Mouse (Mus musculus) intestine, embryonic 16.5 days (tissue): ENCODE results near the gene Sp9. TPM values are rescaled to one million over a fixed set of nuclear protein-coding genes. Genes with fewer than 3 reads are reported as not detected.

Experiments used
- ATAC-seq: fragments of 200-750 bp; cut with Nextera tagmentation; 2 replicates; pipeline ENCODE4 v1.8.0; 2017; ENCODE audit warnings: moderate TSS enrichment, moderate library complexity
- H3K27ac ChIP-seq: fragments of 300-500 bp; sonication (generic); 2 replicates; pipeline ENCODE4 v1.5.1; 2014; ENCODE audit warnings: mild to moderate bottlenecking, low read length
- H3K27me3 ChIP-seq: fragments of 300-500 bp; sonication (generic); replicated peaks from 2 replicates; pipeline ENCODE4 v1.6.1; 2014; ENCODE audit warnings: low read length, control low read depth, mixed read lengths; ENCODE audit not compliant: control insufficient read depth, insufficient read depth
- H3K36me3 ChIP-seq: fragments of 300-500 bp; sonication (generic); 2 replicates; pipeline ENCODE4 v1.6.1; 2014; ENCODE audit warnings: low read length, control low read depth; ENCODE audit not compliant: control insufficient read depth, insufficient read depth
- H3K4me1 ChIP-seq: fragments of 300-500 bp; sonication (generic); 2 replicates; pipeline ENCODE4 v1.6.1; 2014; ENCODE audit warnings: low read length, control low read depth, mixed read lengths; ENCODE audit not compliant: control insufficient read depth, insufficient read depth
- H3K4me2 ChIP-seq: fragments of 300-500 bp; sonication (generic); 2 replicates; pipeline ENCODE4 v1.6.1; 2014; ENCODE audit warnings: low read depth, low read length, control low read depth
- H3K4me3 ChIP-seq: fragments of 300-500 bp; sonication (generic); 2 replicates; pipeline ENCODE4 v1.5.1; 2014; ENCODE audit warnings: mild to moderate bottlenecking, low read length
- H3K9ac ChIP-seq: fragments of 300-500 bp; sonication (generic); 2 replicates; pipeline ENCODE4 v1.6.1; 2014; ENCODE audit warnings: low read depth, low read length
- H3K9me3 ChIP-seq: fragments of 300-500 bp; sonication (generic); 2 replicates; pipeline ENCODE4 v1.6.1; 2016; ENCODE audit warnings: low read length, control low read depth; ENCODE audit not compliant: control insufficient read depth
- WGBS: fragments of 180-500 bp; shearing (Covaris S2); extraction: QIAGEN DNeasy Blood & Tissue Kit; methylation state at CpG from one replicate; pipeline ENCODE4 v1.1.7; 2014; 5-methylcytosine and 5-hydroxymethylcytosine counted together
- polyA plus RNA-seq: library from polyadenylated mRNA; unstranded; fragments of >200 nt; fragmentation: Nextera tagmentation; extraction: Ambion mirVana; gene quantifications from 2 replicates; pipeline ENCODE4 v1.2.1, GENCODE M21; 2015

The Sp9 gene
- not detected in 2 replicates for polyA plus RNA-seq

DNA sequence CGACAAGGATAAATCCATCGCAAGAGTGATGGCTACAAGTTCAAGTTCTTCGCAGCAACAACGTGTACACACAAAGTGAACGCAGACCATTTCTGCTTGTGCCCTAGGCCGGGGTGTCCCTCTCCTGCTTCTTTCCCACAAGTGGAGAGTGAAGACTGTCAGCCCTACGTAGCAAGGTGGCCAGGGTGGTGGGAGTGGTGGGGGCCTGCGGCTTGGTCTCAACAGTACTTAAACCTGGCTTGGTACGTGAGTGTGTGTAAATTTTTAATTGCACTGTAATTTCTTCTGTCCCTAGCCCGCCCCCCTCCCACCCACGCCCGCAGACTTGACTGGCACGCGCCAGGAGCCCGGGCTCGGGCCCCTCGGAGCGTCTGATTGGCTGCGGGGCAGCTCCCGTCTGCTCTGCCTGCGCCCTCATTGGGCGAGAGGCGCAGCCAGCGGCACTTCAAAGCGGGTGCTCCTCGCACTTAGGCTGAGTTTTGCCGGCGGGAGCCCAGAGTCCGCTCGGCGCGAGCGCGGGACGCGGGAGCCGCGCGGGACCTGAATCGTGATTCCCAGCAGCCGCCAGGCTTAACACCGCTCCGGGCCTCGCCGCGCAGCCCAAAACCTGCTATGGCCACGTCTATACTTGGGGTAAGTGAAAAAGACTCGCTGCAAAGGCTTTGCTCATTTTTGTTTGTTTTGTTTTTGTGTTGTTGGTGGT lies at the start of gene Sp9:
Gene Sp9 (plus strand): TSS at position 467 of the 703 bp plus-strand sequence.
- ATAC-seq, result 0 out of 2 replicates have a peak, but pooled peaks have one; percentile 14
- Histone ChIP-seq H3K4me1 (peaks cover 27% of the 10 kb centered on the region), H3K9me3 (no peaks in the 10 kb centered on the region)

DNA sequence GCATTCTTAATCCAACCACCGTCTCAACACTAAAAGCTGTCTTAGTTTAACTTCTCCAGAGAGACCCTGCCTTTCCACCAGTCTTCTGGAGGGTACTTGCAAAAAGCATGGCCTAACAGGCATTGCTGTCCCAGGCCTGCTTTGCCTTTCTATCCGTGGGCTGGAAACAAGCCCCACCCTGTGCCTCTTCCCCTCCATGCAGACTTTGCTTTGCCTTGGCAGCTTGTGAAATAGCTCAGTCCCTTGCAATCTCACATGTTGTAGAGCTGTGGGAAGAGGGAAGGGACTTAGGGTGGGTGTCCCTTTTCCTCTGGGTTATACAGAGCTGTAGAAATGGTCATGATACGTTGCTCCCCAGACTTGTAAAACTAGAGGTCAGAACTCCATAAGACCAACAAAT lies 40.6 kb upstream of the Sp9 start:
- no peaks in the 10 kb centered on the region for H3K4me1 ChIP-seq
- no peak for ATAC-seq
- H3K9ac ChIP-seq, result no peak overlapping the region
- H3K27me3 ChIP-seq, result no peaks in the 10 kb centered on the region
- H3K4me2 ChIP-seq, result no peak overlapping the region
- no peaks in the 10 kb centered on the region for H3K9me3 ChIP-seq
- no peak overlapping the region for H3K4me3 ChIP-seq
- 54% methylated on average over 3 of the region's 3 CpGs for WGBS
- no peaks in the 10 kb centered on the region for H3K36me3 ChIP-seq
- no peak overlapping the region for H3K27ac ChIP-seq

More for the DNA sequence above, at the start of gene Sp9:
- under 1% methylated on average over 47 of the region's 48 CpGs for WGBS
- H3K36me3 ChIP-seq, result no peaks in the 10 kb centered on the region
- H3K9ac ChIP-seq, result no peak within 1 kb of the TSS; the same call in 1 of the 2 replicates
- no peak within 1 kb of the TSS for H3K27ac ChIP-seq
- peak within 1 kb of the TSS; percentile 42 for H3K4me3 ChIP-seq
- peaks cover 70% of the 10 kb centered on the region for H3K27me3 ChIP-seq
- peak within 1 kb of the TSS; percentile 69 for H3K4me2 ChIP-seq

DNA sequence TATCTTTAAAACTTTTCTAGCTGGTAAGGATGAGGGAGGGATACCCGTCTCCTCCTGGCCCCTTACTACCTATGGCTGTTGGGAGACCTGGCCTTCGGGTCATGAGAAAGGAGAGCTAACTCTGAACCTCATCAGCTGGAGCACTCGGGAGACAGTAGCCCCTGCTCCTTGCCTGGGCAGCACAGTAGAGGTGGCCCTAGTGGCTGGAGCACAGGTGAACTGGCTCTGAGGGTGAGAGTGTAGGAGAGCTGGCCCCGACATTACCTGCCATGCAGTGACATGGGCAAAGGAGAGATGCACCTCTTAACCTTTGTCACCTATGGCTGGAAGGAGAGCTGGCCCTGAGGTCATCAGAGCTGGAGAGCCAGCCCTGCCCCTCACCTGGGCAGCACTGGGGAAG lies 30.4 kb upstream of the Sp9 start:
- Histone ChIP-seq H3K36me3 (no peaks in the 10 kb centered on the region), H3K27ac (no peak overlapping the region), H3K9me3 (no peaks in the 10 kb centered on the region), H3K4me2 (no peak overlapping the region), H3K4me3 (no peak overlapping the region), H3K27me3 (no peaks in the 10 kb centered on the region), H3K4me1 (no peaks in the 10 kb centered on the region), H3K9ac (no peak overlapping the region)
- no peak for ATAC-seq
- 87% methylated on average over 4 of the region's 4 CpGs for WGBS

DNA sequence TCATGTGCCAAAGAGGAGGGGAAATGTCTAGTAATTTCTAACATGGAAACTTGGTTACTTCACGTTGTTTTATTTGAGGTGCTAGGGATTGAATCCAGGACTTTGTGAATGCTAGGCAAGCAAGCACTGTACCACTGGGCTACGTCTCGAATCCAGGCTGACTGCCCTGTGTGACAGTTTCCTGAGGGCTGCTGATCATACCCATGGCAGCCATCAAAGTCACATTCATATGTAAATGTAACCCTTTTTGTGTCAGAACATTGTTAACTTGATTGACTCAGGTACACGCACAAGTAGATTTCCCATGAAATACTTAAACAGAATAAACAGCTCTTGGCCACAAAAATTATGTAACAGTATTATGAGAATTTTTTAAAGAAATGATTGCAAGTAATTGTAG lies 23.0 kb upstream of the Sp9 start:
- 82% methylated on average over 4 of the region's 4 CpGs for WGBS
- H3K4me1 ChIP-seq, result no peaks in the 10 kb centered on the region
- H3K4me2 ChIP-seq, result no peak overlapping the region
- no peak overlapping the region for H3K9ac ChIP-seq
- no peak for ATAC-seq
- H3K9me3 ChIP-seq, result peaks cover 5% of the 10 kb centered on the region; the same call in 1 of the 2 replicates
- no peaks in the 10 kb centered on the region for H3K36me3 ChIP-seq
- H3K4me3 ChIP-seq, result no peak overlapping the region
- no peak overlapping the region for H3K27ac ChIP-seq
- no peaks in the 10 kb centered on the region for H3K27me3 ChIP-seq

DNA sequence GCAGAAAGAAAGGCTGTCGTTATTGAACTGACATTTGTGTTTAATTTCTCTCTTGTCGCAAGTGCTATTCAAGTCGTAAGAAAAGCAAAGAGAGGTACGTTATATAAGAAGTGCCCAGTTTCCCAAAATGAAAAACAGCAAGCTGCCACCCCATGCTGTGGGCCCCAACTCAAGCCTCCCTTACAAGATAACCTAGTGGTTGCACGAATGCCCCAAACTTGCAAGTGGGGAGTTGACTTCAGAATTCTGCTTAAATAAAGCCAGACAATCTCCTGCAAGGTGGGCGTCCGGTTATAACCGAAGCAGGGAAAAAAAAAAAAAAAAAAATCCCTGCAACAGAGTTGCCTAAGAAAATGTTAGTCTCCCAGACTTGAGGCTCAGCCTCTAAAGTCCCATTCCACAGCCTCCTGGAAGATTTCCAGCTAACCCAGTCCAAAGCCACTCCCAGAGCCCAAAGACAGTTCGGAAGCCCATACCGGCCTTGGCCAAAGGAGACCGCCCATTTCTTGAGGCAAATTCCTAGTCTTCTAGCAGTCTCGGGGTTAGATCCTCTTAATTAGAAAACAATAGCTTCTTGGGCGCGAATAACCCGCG lies 8.5 kb upstream of the Sp9 start:
- ATAC-seq, result no peak
- peaks cover 12% of the 10 kb centered on the region; the same call in 1 of the 2 replicates for H3K4me1 ChIP-seq
- no peak overlapping the region for H3K27ac ChIP-seq
- peaks cover 48% of the 10 kb centered on the region for H3K27me3 ChIP-seq
- WGBS, result 10% methylated on average over 16 of the region's 16 CpGs
- no peaks in the 10 kb centered on the region for H3K36me3 ChIP-seq
- peak overlapping the region; percentile 79 for H3K4me2 ChIP-seq
- H3K4me3 ChIP-seq, result peak overlapping the region; percentile 49
- H3K9ac ChIP-seq, result 0 out of 2 replicates have a peak overlapping the region, but pooled peaks have one; percentile 48
- no peaks in the 10 kb centered on the region for H3K9me3 ChIP-seq

DNA sequence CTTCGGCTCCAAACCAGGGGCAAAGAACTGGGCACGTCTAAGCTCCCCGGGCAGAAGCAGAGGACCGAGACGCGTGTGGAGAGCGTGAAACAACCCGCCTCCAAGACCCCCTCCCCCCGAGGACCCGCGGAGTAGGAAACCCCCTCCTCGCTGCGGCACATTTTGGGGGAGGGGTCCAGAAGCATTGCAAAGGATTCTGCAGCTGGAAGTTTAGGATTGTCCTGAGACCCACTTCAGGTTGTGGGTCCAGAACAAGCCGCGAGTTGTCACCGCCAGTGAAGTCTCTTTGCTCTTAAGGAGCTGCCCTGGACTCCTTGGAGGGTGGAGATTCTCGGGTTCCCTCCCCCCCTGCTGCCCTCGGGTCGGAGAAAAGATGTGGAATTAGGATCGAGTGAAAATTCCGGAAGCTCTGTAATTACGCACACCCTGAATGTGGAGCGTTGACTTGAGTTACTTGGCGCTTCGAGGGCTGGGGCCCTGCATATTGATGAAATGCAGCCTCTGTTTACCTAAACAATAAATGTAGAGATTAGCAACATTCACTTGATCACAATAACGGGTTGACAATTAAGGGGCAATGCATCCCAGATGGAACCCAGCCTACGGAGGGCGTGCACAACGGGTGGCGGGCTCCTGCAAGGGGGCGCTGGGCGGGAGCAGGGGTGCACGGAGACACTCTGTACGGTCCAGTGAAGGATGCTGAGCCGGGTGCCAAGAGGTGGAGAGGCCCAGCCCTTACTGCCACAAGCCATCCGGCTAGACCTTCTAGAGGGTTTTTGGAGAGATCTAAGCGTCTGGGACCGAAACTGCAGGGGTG lies 7.7 kb upstream of the Sp9 start:
- Histone ChIP-seq H3K36me3 (no peaks in the 10 kb centered on the region), H3K4me2 (peak overlapping the region; percentile 79), H3K9me3 (no peaks in the 10 kb centered on the region), H3K4me3 (peak overlapping the region; percentile 49), H3K9ac (0 out of 2 replicates have a peak overlapping the region, but pooled peaks have one; percentile 48), H3K27ac (no peak overlapping the region), H3K27me3 (peaks cover 53% of the 10 kb centered on the region), H3K4me1 (peaks cover 12% of the 10 kb centered on the region; the same call in 1 of the 2 replicates)
- peak; percentile 42; the same call in 1 of the 2 replicates for ATAC-seq
- 1% methylated on average over 38 of the region's 38 CpGs for WGBS

DNA sequence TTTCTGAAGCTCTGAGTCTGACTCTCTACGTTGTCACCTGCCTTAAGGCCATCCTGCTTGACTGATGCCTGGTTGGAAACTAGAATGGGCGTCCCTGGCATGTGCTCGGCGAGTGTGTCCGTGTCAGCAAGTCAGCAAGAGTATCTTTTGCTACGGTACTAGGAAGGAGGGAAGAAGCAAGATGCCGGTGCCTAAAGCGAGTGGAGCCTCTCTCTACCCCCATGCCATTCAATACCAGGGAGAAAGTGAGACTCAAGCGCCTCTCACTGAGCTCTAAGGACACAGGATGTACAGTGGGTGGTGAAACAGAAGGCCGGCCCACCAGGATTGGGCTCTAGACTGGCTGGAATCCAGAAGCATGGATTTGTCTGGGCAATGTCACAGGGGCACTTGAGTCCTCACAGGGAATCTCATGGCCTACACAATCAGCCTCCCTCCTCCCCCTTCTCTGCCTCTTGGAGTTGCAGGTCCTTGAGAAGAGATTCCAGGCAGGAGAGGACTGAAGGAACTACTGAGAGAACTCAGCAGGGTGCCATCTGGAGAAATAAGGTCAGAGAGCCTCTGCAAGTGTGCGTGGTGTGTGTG lies 7.0 kb upstream of the Sp9 start:
- H3K4me3 ChIP-seq, result peak overlapping the region; percentile 49; the same call in 1 of the 2 replicates
- no peak overlapping the region for H3K9ac ChIP-seq
- H3K27me3 ChIP-seq, result peaks cover 55% of the 10 kb centered on the region
- peak overlapping the region; percentile 79; the same call in 1 of the 2 replicates for H3K4me2 ChIP-seq
- ATAC-seq, result no peak
- WGBS, result 9% methylated on average over 11 of the region's 11 CpGs
- no peak overlapping the region for H3K27ac ChIP-seq
- H3K4me1 ChIP-seq, result peaks cover 12% of the 10 kb centered on the region; the same call in 1 of the 2 replicates
- H3K36me3 ChIP-seq, result no peaks in the 10 kb centered on the region
- no peaks in the 10 kb centered on the region for H3K9me3 ChIP-seq

DNA sequence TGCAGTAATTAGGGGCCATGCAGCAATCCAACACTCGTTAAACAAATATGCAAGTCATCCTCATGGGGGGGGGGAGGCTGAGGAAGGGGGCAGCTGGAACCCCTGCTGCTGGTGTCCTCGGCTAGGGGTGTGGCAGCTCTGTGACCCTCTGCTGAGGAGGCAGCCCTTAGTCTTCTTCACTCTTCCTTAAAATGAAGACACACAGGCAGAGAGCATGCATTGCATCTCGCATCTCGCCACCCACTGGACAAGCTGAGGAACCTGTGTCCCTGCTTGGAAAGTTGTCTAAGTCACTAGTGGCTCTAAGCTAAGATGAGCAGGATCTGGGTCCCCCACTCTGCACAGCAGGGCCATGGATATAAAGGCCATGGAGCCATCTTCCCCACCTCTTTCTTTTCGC lies 5.7 kb upstream of the Sp9 start:
- no peak for ATAC-seq

DNA sequence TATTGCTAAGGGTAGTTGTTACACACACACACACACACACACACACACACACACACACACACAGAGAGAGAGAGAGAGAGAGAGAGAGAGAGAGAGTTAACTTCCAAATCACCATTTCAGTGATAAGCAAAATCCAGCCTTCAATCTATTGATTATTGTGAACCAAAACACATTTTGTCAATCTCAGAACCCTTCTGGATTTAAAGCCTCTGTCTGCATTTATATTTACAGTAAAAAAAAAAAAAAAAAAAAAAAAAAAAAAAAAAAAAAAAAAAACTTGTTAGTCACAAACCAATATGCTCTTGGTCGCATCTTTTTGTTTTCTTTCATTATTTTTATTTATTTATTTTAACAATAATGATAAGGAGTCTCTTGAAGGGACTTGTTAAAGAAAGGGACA lies 5.1 kb upstream of the Sp9 start:
- 41% methylated on average over 1 of the region's 1 CpGs for WGBS
- no peak for ATAC-seq
- Histone ChIP-seq H3K27ac (no peak overlapping the region), H3K4me2 (no peak overlapping the region), H3K9me3 (no peaks in the 10 kb centered on the region), H3K9ac (no peak overlapping the region), H3K27me3 (peaks cover 74% of the 10 kb centered on the region), H3K36me3 (no peaks in the 10 kb centered on the region), H3K4me3 (no peak overlapping the region), H3K4me1 (peaks cover 15% of the 10 kb centered on the region; the same call in 1 of the 2 replicates)

More for the DNA sequence above, 5.7 kb upstream of the Sp9 start:
- Histone ChIP-seq H3K9ac (no peak overlapping the region), H3K4me3 (no peak overlapping the region), H3K9me3 (no peaks in the 10 kb centered on the region), H3K4me2 (no peak overlapping the region), H3K4me1 (peaks cover 14% of the 10 kb centered on the region; the same call in 1 of the 2 replicates), H3K27ac (no peak overlapping the region), H3K36me3 (no peaks in the 10 kb centered on the region), H3K27me3 (peaks cover 68% of the 10 kb centered on the region)
- 8% methylated on average over 5 of the region's 5 CpGs for WGBS
